Mouse (Mus musculus): ENCODE data around the gene Lrrc18. TPM values are rescaled to one million over a fixed set of nuclear protein-coding genes. Genes with fewer than 3 reads are reported as not detected.
A peak's percentile ranks its signal among the peaks of the same experiment; 100 is the strongest.

Lrrc18 gene
- polyA plus RNA-seq, 1 experiment from 2014 or later = 0.13 TPM

GRCm38 (mm10) chr14:32986659-32987058 is 4.5 kb upstream of the Lrrc18 start:
- 66% methylated on average over 4 of the region's 4 CpGs for WGBS
- Histone ChIP-seq H3K4me3 (replicated peaks; ENCODE audit: low read length) (no peak overlapping the region), H3K9me3 (ENCODE audit: control insufficient read depth, low read length) (no peaks in the 10 kb centered on the region), H3K4me2 (ENCODE audit: low read length) (no peak overlapping the region), H3K27ac (ENCODE audit: low read length) (no peak overlapping the region), H3K4me1 (replicated peaks; ENCODE audit: control insufficient read depth, insufficient read depth, low read length) (no peaks in the 10 kb centered on the region), H3K36me3 (ENCODE audit: control insufficient read depth, insufficient read depth) (no peaks in the 10 kb centered on the region), H3K27me3 (replicated peaks; ENCODE audit: control insufficient read depth, insufficient read depth, low read length) (no peaks in the 10 kb centered on the region), H3K9ac (replicated peaks; ENCODE audit: low read depth, low read length) (no peak overlapping the region)
- no peak for ATAC-seq

- Histone ChIP-seq H3K4me3 (replicated peaks; ENCODE audit: low read length) (no peak overlapping the region), H3K36me3 (ENCODE audit: control insufficient read depth, insufficient read depth) (no peaks in the 10 kb centered on the region), H3K27me3 (replicated peaks; ENCODE audit: control insufficient read depth, insufficient read depth, low read length) (no peaks in the 10 kb centered on the region), H3K4me2 (ENCODE audit: low read length) (peak overlapping the region; percentile 25), H3K9me3 (ENCODE audit: control insufficient read depth, low read length) (no peaks in the 10 kb centered on the region), H3K27ac (ENCODE audit: low read length) (no peak overlapping the region), H3K9ac (replicated peaks; ENCODE audit: low read depth, low read length) (no peak overlapping the region), H3K4me1 (replicated peaks; ENCODE audit: control insufficient read depth, insufficient read depth, low read length) (peaks cover 12% of the 10 kb centered on the region; the same call in 1 of the 2 replicates)
- ATAC-seq = peak; percentile 45; the same call in 1 of the 2 replicates
- 3% methylated on average over 10 of the region's 10 CpGs for WGBS
These were observed 3.9 kb downstream of the Lrrc18 start for GRCm38 (mm10) chr14:32994954-32995636.

GRCm38 (mm10) chr14:32999511-32999910 is 8.3 kb downstream of the Lrrc18 start:
- Histone ChIP-seq H3K9me3 (ENCODE audit: control insufficient read depth, low read length) (no peaks in the 10 kb centered on the region), H3K36me3 (ENCODE audit: control insufficient read depth, insufficient read depth) (no peaks in the 10 kb centered on the region), H3K27me3 (replicated peaks; ENCODE audit: control insufficient read depth, insufficient read depth, low read length) (no peaks in the 10 kb centered on the region), H3K9ac (replicated peaks; ENCODE audit: low read depth, low read length) (no peak overlapping the region), H3K4me2 (ENCODE audit: low read length) (no peak overlapping the region), H3K4me1 (replicated peaks; ENCODE audit: control insufficient read depth, insufficient read depth, low read length) (peaks cover 14% of the 10 kb centered on the region; the same call in 1 of the 2 replicates), H3K27ac (ENCODE audit: low read length) (no peak overlapping the region), H3K4me3 (replicated peaks; ENCODE audit: low read length) (no peak overlapping the region)
- ATAC-seq = 0 out of 2 replicates have a peak, but pooled peaks have one; percentile 29
- 21% methylated on average over 10 of the region's 10 CpGs for WGBS

GRCm38 (mm10) chr14:33000112-33000979 is 9.2 kb downstream of the Lrrc18 start:
- WGBS = 20% methylated on average over 8 of the region's 8 CpGs
- ATAC-seq = no peak; the same call in 1 of the 2 replicates
- Histone ChIP-seq H3K27ac (ENCODE audit: low read length) (no peak overlapping the region), H3K36me3 (ENCODE audit: control insufficient read depth, insufficient read depth) (no peaks in the 10 kb centered on the region), H3K27me3 (replicated peaks; ENCODE audit: control insufficient read depth, insufficient read depth, low read length) (no peaks in the 10 kb centered on the region), H3K9ac (replicated peaks; ENCODE audit: low read depth, low read length) (no peak overlapping the region), H3K4me3 (replicated peaks; ENCODE audit: low read length) (no peak overlapping the region), H3K9me3 (ENCODE audit: control insufficient read depth, low read length) (0 out of 2 replicates have a peak, but pooled peaks cover 4% of the 10 kb centered on the region), H3K4me2 (ENCODE audit: low read length) (no peak overlapping the region), H3K4me1 (replicated peaks; ENCODE audit: control insufficient read depth, insufficient read depth, low read length) (peaks cover 8% of the 10 kb centered on the region; the same call in 1 of the 2 replicates)

- WGBS = 100% methylated on average over 1 of the region's 1 CpGs
- ATAC-seq = no peak
- Histone ChIP-seq H3K27ac (ENCODE audit: low read length) (no peak overlapping the region), H3K4me3 (replicated peaks; ENCODE audit: low read length) (no peak overlapping the region), H3K9me3 (ENCODE audit: control insufficient read depth, low read length) (0 out of 2 replicates have a peak, but pooled peaks cover 4% of the 10 kb centered on the region), H3K9ac (replicated peaks; ENCODE audit: low read depth, low read length) (no peak overlapping the region), H3K36me3 (ENCODE audit: control insufficient read depth, insufficient read depth) (no peaks in the 10 kb centered on the region), H3K27me3 (replicated peaks; ENCODE audit: control insufficient read depth, insufficient read depth, low read length) (no peaks in the 10 kb centered on the region), H3K4me2 (ENCODE audit: low read length) (no peak overlapping the region), H3K4me1 (replicated peaks; ENCODE audit: control insufficient read depth, insufficient read depth, low read length) (peaks cover 3% of the 10 kb centered on the region; the same call in 1 of the 2 replicates)
These were observed 13.9 kb downstream of the Lrrc18 start for GRCm38 (mm10) chr14:33005114-33005513.

- H3K9me3 ChIP-seq (ENCODE audit: control insufficient read depth, low read length) = 0 out of 2 replicates have a peak, but pooled peaks cover 4% of the 10 kb centered on the region
- H3K27ac ChIP-seq (ENCODE audit: low read length) = no peak overlapping the region
- H3K36me3 ChIP-seq (ENCODE audit: control insufficient read depth, insufficient read depth) = no peaks in the 10 kb centered on the region
- H3K27me3 ChIP-seq (replicated peaks; ENCODE audit: control insufficient read depth, insufficient read depth, low read length) = no peaks in the 10 kb centered on the region
- H3K4me2 ChIP-seq (ENCODE audit: low read length) = no peak overlapping the region
- WGBS = 80% methylated on average over 1 of the region's 1 CpGs
- no peak overlapping the region for H3K9ac ChIP-seq (replicated peaks; ENCODE audit: low read depth, low read length)
- H3K4me3 ChIP-seq (replicated peaks; ENCODE audit: low read length) = no peak overlapping the region
- no peak for ATAC-seq
- no peaks in the 10 kb centered on the region for H3K4me1 ChIP-seq (replicated peaks; ENCODE audit: control insufficient read depth, insufficient read depth, low read length)
These were observed 16.5 kb downstream of the Lrrc18 start for GRCm38 (mm10) chr14:33007638-33008037.

- H3K9ac ChIP-seq (replicated peaks; ENCODE audit: low read depth, low read length) = no peak overlapping the region
- H3K9me3 ChIP-seq (ENCODE audit: control insufficient read depth, low read length) = no peaks in the 10 kb centered on the region
- H3K27me3 ChIP-seq (replicated peaks; ENCODE audit: control insufficient read depth, insufficient read depth, low read length) = no peaks in the 10 kb centered on the region
- no peak for ATAC-seq
- H3K36me3 ChIP-seq (ENCODE audit: control insufficient read depth, insufficient read depth) = no peaks in the 10 kb centered on the region
- 89% methylated on average over 3 of the region's 3 CpGs for WGBS
- H3K4me2 ChIP-seq (ENCODE audit: low read length) = no peak overlapping the region
- H3K27ac ChIP-seq (ENCODE audit: low read length) = no peak overlapping the region
- H3K4me3 ChIP-seq (replicated peaks; ENCODE audit: low read length) = no peak overlapping the region
- H3K4me1 ChIP-seq (replicated peaks; ENCODE audit: control insufficient read depth, insufficient read depth, low read length) = no peaks in the 10 kb centered on the region
These were observed 27.9 kb downstream of the Lrrc18 start for GRCm38 (mm10) chr14:33019050-33019449.

GRCm38 (mm10) chr14:33019606-33020005 is 28.4 kb downstream of the Lrrc18 start:
- Histone ChIP-seq H3K27me3 (replicated peaks; ENCODE audit: control insufficient read depth, insufficient read depth, low read length) (no peaks in the 10 kb centered on the region), H3K9me3 (ENCODE audit: control insufficient read depth, low read length) (no peaks in the 10 kb centered on the region), H3K27ac (ENCODE audit: low read length) (no peak overlapping the region), H3K36me3 (ENCODE audit: control insufficient read depth, insufficient read depth) (no peaks in the 10 kb centered on the region), H3K4me3 (replicated peaks; ENCODE audit: low read length) (no peak overlapping the region), H3K4me2 (ENCODE audit: low read length) (no peak overlapping the region), H3K4me1 (replicated peaks; ENCODE audit: control insufficient read depth, insufficient read depth, low read length) (no peaks in the 10 kb centered on the region), H3K9ac (replicated peaks; ENCODE audit: low read depth, low read length) (no peak overlapping the region)
- 79% methylated on average over 5 of the region's 5 CpGs for WGBS
- no peak for ATAC-seq

- Histone ChIP-seq H3K4me2 (ENCODE audit: low read length) (no peak overlapping the region), H3K4me1 (replicated peaks; ENCODE audit: control insufficient read depth, insufficient read depth, low read length) (no peaks in the 10 kb centered on the region), H3K27me3 (replicated peaks; ENCODE audit: control insufficient read depth, insufficient read depth, low read length) (no peaks in the 10 kb centered on the region), H3K9ac (replicated peaks; ENCODE audit: low read depth, low read length) (no peak overlapping the region), H3K36me3 (ENCODE audit: control insufficient read depth, insufficient read depth) (no peaks in the 10 kb centered on the region), H3K4me3 (replicated peaks; ENCODE audit: low read length) (no peak overlapping the region), H3K27ac (ENCODE audit: low read length) (no peak overlapping the region), H3K9me3 (ENCODE audit: control insufficient read depth, low read length) (no peaks in the 10 kb centered on the region)
- WGBS = 48% methylated on average over 3 of the region's 3 CpGs
- ATAC-seq = no peak
These were observed 39.7 kb downstream of the Lrrc18 start for GRCm38 (mm10) chr14:33030849-33031248.
